Mouse (Mus musculus) cerebellum, adult 11-12 months (tissue): Measurements from ENCODE around the gene Zdbf2.

ENCODE experiments used
- DNase-seq: peaks from one replicate; pipeline ENCODE4 v3.0.0; 2022

Gene Zdbf2

GRCm38 (mm10) chr1:63272741-63273338 is at the start of gene Zdbf2:
Gene Zdbf2 (plus strand): TSS chr1:63273265.
- DNase-seq = no peak

- no peak for DNase-seq
These were observed 48.1 kb upstream of the Zdbf2 start for GRCm38 (mm10) chr1:63225009-63225408.

GRCm38 (mm10) chr1:63225890-63226289 is 47.2 kb upstream of the Zdbf2 start:
- DNase-seq = no peak

- no peak for DNase-seq
These were observed 45.8 kb upstream of the Zdbf2 start for GRCm38 (mm10) chr1:63227241-63227640.

- DNase-seq = no peak
These were observed 35.7 kb upstream of the Zdbf2 start for GRCm38 (mm10) chr1:63237371-63237770.

GRCm38 (mm10) chr1:63239305-63239704 is 33.8 kb upstream of the Zdbf2 start:
- DNase-seq = no peak

- no peak for DNase-seq
These were observed 33.3 kb upstream of the Zdbf2 start for GRCm38 (mm10) chr1:63239751-63240150.

- no peak for DNase-seq
These were observed 29.2 kb upstream of the Zdbf2 start for GRCm38 (mm10) chr1:63243854-63244253.

GRCm38 (mm10) chr1:63246862-63247521 is 26.1 kb upstream of the Zdbf2 start:
- DNase-seq = no peak

- DNase-seq = no peak
These were observed 25.2 kb upstream of the Zdbf2 start for GRCm38 (mm10) chr1:63247831-63248359.

GRCm38 (mm10) chr1:63248360-63248851 is 24.7 kb upstream of the Zdbf2 start:
- DNase-seq = no peak

- no peak for DNase-seq
These were observed 23.8 kb upstream of the Zdbf2 start for GRCm38 (mm10) chr1:63249261-63249660.

GRCm38 (mm10) chr1:63252351-63253209 is 20.5 kb upstream of the Zdbf2 start:
- DNase-seq = no peak

GRCm38 (mm10) chr1:63253291-63253690 is 19.8 kb upstream of the Zdbf2 start:
- no peak for DNase-seq

GRCm38 (mm10) chr1:63255101-63255500 is 18.0 kb upstream of the Zdbf2 start:
- no peak for DNase-seq

- no peak for DNase-seq
These were observed 17.0 kb upstream of the Zdbf2 start for GRCm38 (mm10) chr1:63256083-63256482.

- DNase-seq = no peak
These were observed 14.6 kb upstream of the Zdbf2 start for GRCm38 (mm10) chr1:63258501-63258900.

GRCm38 (mm10) chr1:63259271-63259830 is 13.7 kb upstream of the Zdbf2 start:
- DNase-seq = no peak

GRCm38 (mm10) chr1:63259916-63260741 is 12.9 kb upstream of the Zdbf2 start:
- DNase-seq = no peak

- no peak for DNase-seq
These were observed 12.4 kb upstream of the Zdbf2 start for GRCm38 (mm10) chr1:63260742-63261033.

GRCm38 (mm10) chr1:63261041-63261590 is 11.9 kb upstream of the Zdbf2 start:
- no peak for DNase-seq

- DNase-seq = no peak
These were observed 9.4 kb upstream of the Zdbf2 start for GRCm38 (mm10) chr1:63263671-63264070.
